Mouse (Mus musculus): ENCODE measurements around the gene Ccsap.

Gene Ccsap

GRCm38 (mm10) chr8:123805718-123806373 is 54.2 kb downstream of the Ccsap start, which contains the start of gene Rab4a:
Rab4a (plus strand) TSS chr8:123805985.
- DNase-seq (ENCODE audit: low read depth, low spot score) = peak; percentile 96

GRCm38 (mm10) chr8:123805209-123805717 is 54.7 kb downstream of the Ccsap start:
- no peak for DNase-seq (ENCODE audit: low read depth, low spot score)

GRCm38 (mm10) chr8:123804586-123804985 is 55.4 kb downstream of the Ccsap start:
- DNase-seq (ENCODE audit: low read depth, low spot score) = no peak

- no peak for DNase-seq (ENCODE audit: low read depth, low spot score)
Observed at GRCm38 (mm10) chr8:123803639-123804038, 56.4 kb downstream of the Ccsap start.

DNA sequence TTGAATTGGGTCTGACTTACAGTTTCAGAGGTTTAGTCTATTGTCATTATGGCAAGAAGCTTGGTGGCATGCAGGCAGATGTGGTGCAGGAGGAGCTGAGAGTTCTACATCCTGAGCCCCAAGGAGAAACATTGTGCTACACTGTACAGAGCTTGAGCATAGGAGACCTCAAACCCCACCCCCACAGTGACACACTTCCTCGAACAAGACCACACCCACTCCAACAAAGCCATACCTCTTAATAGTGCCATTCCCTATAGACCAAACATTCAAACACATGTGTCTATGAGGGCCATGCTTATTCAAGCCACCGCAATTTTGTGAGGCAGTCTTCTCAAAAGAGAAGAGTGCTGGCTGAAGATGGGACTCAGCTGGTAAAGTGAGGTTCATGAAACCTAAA is 58.5 kb downstream of the Ccsap start:
- no peak for DNase-seq (ENCODE audit: low read depth, low spot score)

DNA sequence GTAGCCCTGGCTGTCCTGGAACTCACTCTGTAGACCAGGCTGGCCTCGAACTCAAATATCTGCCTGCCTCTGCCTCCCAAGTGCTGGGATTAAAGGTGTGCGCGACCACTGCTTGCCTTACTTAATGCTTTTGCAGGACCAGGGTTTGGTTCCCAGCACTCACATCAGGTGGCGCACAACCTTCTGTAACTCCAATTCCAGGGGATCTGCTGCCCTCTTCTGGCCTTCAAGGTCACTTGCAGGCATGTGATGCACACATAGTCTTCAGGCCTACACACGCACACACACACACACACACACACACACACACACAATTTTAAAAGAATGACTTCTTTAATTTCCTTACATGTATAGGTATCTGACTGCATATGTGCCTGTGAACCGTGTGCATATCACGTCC is 59.1 kb downstream of the Ccsap start:
- DNase-seq (ENCODE audit: low read depth, low spot score) = no peak

- no peak for DNase-seq (ENCODE audit: low read depth, low spot score)
Observed at GRCm38 (mm10) chr8:123799885-123800284, 60.1 kb downstream of the Ccsap start.

GRCm38 (mm10) chr8:123799434-123799833 is 60.6 kb downstream of the Ccsap start:
- DNase-seq (ENCODE audit: low read depth, low spot score) = no peak

GRCm38 (mm10) chr8:123797928-123798327 is 62.1 kb downstream of the Ccsap start:
- DNase-seq (ENCODE audit: low read depth, low spot score) = no peak

DNA sequence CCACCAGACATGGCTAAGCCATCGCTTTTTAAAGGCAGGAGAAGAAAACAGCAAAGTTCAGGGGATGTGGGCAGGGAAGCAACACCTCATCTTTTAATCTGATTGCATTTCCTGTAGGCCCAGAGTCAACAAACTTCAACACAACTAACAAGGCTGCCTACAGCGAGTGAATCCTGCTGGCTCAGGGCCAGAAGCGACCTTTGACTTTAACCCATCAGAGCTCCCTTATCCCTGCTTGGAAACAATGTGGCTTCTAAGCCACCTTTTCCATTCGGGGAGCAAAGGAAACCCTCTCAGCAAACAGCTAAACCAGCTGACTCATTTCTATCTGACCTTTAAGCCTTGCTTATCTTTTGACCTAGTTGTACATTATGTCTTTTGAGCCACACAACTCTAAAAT is 63.3 kb downstream of the Ccsap start:
- no peak for DNase-seq (ENCODE audit: low read depth, low spot score)

DNA sequence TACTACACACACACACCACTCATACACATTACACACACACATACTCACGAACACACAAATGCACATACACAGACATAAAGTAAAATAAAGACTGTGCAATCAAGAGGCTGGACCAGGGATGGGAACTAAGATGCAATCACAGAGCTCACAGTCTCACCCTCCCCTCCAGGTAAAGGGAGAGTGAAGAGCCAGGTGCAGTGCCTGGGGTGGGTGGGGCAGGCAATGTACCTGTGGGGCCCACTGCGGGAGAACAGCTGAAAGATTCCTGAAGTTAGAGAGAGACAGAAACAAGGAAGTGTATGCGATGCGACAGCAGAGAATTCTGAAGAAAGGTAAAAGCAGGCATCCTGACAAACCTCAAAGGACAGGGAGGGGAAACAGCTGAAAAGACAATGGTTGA is 65.2 kb downstream of the Ccsap start:
- no peak for DNase-seq (ENCODE audit: low read depth, low spot score)

- DNase-seq (ENCODE audit: low read depth, low spot score) = no peak
Observed at GRCm38 (mm10) chr8:123793900-123794299, 66.1 kb downstream of the Ccsap start.

- DNase-seq (ENCODE audit: low read depth, low spot score) = no peak
Observed at GRCm38 (mm10) chr8:123791845-123792225, 68.2 kb downstream of the Ccsap start.

GRCm38 (mm10) chr8:123791101-123791844 is 68.7 kb downstream of the Ccsap start:
- no peak for DNase-seq (ENCODE audit: low read depth, low spot score)
